21 mouse cellular contexts compared by ENCODE assay signal in the genomic region with DNA sequence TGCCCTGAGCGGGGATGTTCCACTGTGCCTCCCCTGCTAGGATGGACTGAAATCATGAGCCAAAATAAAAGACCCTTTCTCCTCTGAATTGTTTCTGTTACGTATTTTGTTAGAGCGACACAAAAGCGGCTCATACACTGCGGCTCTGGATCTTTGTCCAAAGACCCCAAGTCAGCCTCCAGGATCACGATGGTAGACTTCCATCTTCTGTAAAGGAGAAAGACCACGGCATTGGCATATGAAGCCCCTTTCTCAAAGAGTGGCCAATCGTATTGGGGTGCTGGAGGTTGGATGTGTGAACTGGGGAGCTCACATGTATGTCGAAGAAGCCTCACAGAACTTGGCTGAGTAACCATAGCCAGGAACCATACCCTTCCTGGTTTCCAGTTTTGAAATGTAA.
"Had no signal": no experiment of that assay in that cellular context is flagged by ENCODE, and none has a peak within 500 bp of the region (broad histone marks: within the 10 kb centered on the region; RNA-seq: fewer than 3 reads in every experiment).

No protein-coding gene starts in this region.

- H3K27me3 ChIP-seq: embryonic facial prominence, embryonic 12.5 days; embryonic facial prominence, embryonic 13.5 days; embryonic facial prominence, embryonic 15.5 days; forebrain, embryonic 12.5 days; forebrain, embryonic 13.5 days; forebrain, embryonic 15.5 days had no signal

- H3K27ac ChIP-seq: embryonic facial prominence, embryonic 10.5 days; embryonic facial prominence, embryonic 12.5 days; embryonic facial prominence, embryonic 13.5 days; embryonic facial prominence, embryonic 15.5 days; forebrain, embryonic 10.5 days; forebrain, embryonic 12.5 days; forebrain, embryonic 13.5 days; forebrain, embryonic 15.5 days; gastrocnemius, adult 2 months; heart, adult 2 months had no signal

- H3K9ac ChIP-seq: embryonic facial prominence, embryonic 12.5 days; embryonic facial prominence, embryonic 13.5 days; embryonic facial prominence, embryonic 15.5 days; forebrain, embryonic 12.5 days; forebrain, embryonic 13.5 days; forebrain, embryonic 15.5 days; forebrain, postnatal 0 days had no signal

- H3K9me3 ChIP-seq: embryonic facial prominence, embryonic 10.5 days; embryonic facial prominence, embryonic 12.5 days; embryonic facial prominence, embryonic 13.5 days; embryonic facial prominence, embryonic 15.5 days; forebrain, embryonic 10.5 days; forebrain, embryonic 12.5 days; forebrain, embryonic 13.5 days; forebrain, embryonic 15.5 days had no signal

- H3K4me1 ChIP-seq: embryonic facial prominence, embryonic 10.5 days; embryonic facial prominence, embryonic 12.5 days; embryonic facial prominence, embryonic 13.5 days; embryonic facial prominence, embryonic 15.5 days; forebrain, embryonic 10.5 days; forebrain, embryonic 12.5 days had no signal

- ATAC-seq: forebrain, embryonic 13.5 days; forebrain, embryonic 14.5 days; forebrain, embryonic 15.5 days; forebrain, embryonic 16.5 days; forebrain, postnatal 0 days had no signal

- H3K4me3 ChIP-seq: embryonic facial prominence, embryonic 10.5 days; embryonic facial prominence, embryonic 12.5 days; embryonic facial prominence, embryonic 13.5 days; embryonic facial prominence, embryonic 15.5 days; erythroblast, embryonic 14.5 days; forebrain, embryonic 10.5 days; forebrain, embryonic 12.5 days; forebrain, embryonic 13.5 days; forebrain, embryonic 15.5 days; gastrocnemius, adult 2 months; heart, adult 2 months had no signal

- H3K36me3 ChIP-seq: embryonic facial prominence, embryonic 10.5 days; embryonic facial prominence, embryonic 12.5 days; embryonic facial prominence, embryonic 13.5 days; embryonic facial prominence, embryonic 15.5 days; forebrain, embryonic 10.5 days; forebrain, embryonic 12.5 days; forebrain, embryonic 15.5 days had no signal

- H3K4me2 ChIP-seq: embryonic facial prominence, embryonic 12.5 days; embryonic facial prominence, embryonic 13.5 days; embryonic facial prominence, embryonic 15.5 days; forebrain, embryonic 12.5 days; forebrain, embryonic 13.5 days; forebrain, embryonic 15.5 days had no signal

- DNase-seq: cerebellum, adult 8-10 months; embryo, embryonic 11 days; forebrain, postnatal 0 days; gastrocnemius, adult 2 months; gastrocnemius, postnatal 10 days; gastrocnemius, postnatal 14 days; gastrocnemius, postnatal 25 days; gastrocnemius, postnatal 36 days; heart, adult 18-20 months; heart, adult 2 months had no signal
